Mouse (Mus musculus) testis, adult 2 months (tissue): ENCODE data around the gene Lmf2.

Experiments
- CTCF ChIP-seq: fragments of 200-500 bp; IDR thresholded peaks from 2 replicates; pipeline ENCODE4 v1.5.1; 2012; ENCODE audit warnings: low read depth, mild to moderate bottlenecking, inconsistent platforms, low read length, moderate library complexity; ENCODE audit not compliant: control insufficient read depth, insufficient read depth, insufficient replicate concordance
- POLR2A ChIP-seq: fragments of 200-500 bp; IDR thresholded peaks from 2 replicates; pipeline ENCODE4 v1.6.1; 2012; ENCODE audit warnings: low read depth, mild to moderate bottlenecking, inconsistent platforms, low read length, moderate library complexity; ENCODE audit not compliant: control insufficient read depth

DNA sequence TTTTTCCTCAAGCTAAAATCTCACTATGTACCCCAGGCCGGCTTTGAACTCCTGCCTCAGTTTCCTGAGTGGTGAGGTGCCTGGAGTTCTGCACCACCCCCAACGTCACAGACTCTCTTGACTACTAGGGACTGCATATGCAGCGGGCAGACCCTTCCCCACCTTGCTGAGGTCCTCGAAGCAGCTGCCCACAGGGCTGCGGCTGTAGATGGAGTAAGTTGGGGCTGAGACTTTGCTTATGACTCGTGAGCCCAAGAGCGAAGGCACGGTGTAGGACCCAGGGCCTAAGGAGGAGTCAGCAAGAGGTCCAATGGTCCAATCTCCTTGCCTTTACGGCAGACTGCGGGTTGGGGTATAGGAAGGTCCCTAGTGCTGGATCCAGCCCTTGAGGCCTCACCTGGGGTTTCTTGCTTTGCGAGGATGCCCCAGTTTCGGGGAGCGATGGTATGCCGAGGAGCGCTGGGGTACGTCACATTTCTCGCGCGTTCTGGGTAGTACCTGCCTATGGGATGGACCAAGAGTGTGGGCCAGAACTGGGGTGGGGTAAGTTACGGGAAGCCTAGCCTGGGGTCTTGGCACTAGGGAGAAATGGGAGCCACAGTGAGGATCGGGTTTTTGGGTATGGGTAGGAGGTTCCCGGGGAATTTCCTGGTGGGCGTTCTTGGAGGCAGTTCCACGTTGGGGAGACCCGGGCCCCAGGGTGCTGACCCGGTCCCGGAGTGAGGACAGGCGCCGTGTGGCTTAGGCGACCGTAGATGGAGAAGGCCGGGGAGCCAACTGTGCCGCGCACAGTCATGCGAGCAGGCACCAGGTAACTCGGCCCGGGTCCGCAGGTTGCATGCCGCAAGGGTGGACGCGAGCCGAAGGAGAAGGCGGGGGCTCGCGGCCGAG lies 22.7 kb upstream of the Lmf2 start:
- TF ChIP-seq CTCF, result no peak
- peak; percentile 37; the same call in 1 of the 2 replicates for TF ChIP-seq POLR2A
